Mouse (Mus musculus) c-Kit-positive CD71-negative TER-119-negative erythroid progenitor cells, embryonic 14.5 days (primary cell): ENCODE results near the gene Ptpn14.

Experiments
- DNase-seq: peaks from one replicate; pipeline ENCODE4 v3.0.0-alpha.2; 2013; ENCODE audit warnings: low read depth

Ptpn14 gene

GRCm38 (mm10) chr1:189717546-189717945 is 10.5 kb upstream of the Ptpn14 start:
- no peak for DNase-seq

GRCm38 (mm10) chr1:189718600-189718999 is 9.5 kb upstream of the Ptpn14 start:
- no peak for DNase-seq

- DNase-seq, result no peak
These were observed 1.9 kb upstream of the Ptpn14 start for GRCm38 (mm10) chr1:189726121-189726520.

- no peak for DNase-seq
These were observed 653 bp upstream of the Ptpn14 start for GRCm38 (mm10) chr1:189727346-189727883.

GRCm38 (mm10) chr1:189728784-189729115 is 682 bp downstream of the Ptpn14 start:
- no peak for DNase-seq

- no peak for DNase-seq
These were observed 1.2 kb downstream of the Ptpn14 start for GRCm38 (mm10) chr1:189729141-189729815.

- DNase-seq, result no peak
These were observed 3.6 kb downstream of the Ptpn14 start for GRCm38 (mm10) chr1:189731697-189732096.

GRCm38 (mm10) chr1:189732156-189732555 is 4.1 kb downstream of the Ptpn14 start:
- DNase-seq, result no peak

- no peak for DNase-seq
These were observed 12.0 kb downstream of the Ptpn14 start for GRCm38 (mm10) chr1:189740075-189740474.

- DNase-seq, result no peak
These were observed 14.0 kb downstream of the Ptpn14 start for GRCm38 (mm10) chr1:189742041-189742440.

- DNase-seq, result no peak
These were observed 15.1 kb downstream of the Ptpn14 start for GRCm38 (mm10) chr1:189743136-189743535.

- no peak for DNase-seq
These were observed 17.0 kb downstream of the Ptpn14 start for GRCm38 (mm10) chr1:189744914-189745710.

GRCm38 (mm10) chr1:189746520-189746919 is 18.5 kb downstream of the Ptpn14 start:
- DNase-seq, result no peak

- DNase-seq, result no peak
These were observed 21.7 kb downstream of the Ptpn14 start for GRCm38 (mm10) chr1:189749789-189750188.

- DNase-seq, result no peak
These were observed 22.2 kb downstream of the Ptpn14 start for GRCm38 (mm10) chr1:189750233-189750632.

- DNase-seq, result no peak
These were observed 24.2 kb downstream of the Ptpn14 start for GRCm38 (mm10) chr1:189752245-189752644.

GRCm38 (mm10) chr1:189755072-189755471 is 27.0 kb downstream of the Ptpn14 start:
- no peak for DNase-seq

GRCm38 (mm10) chr1:189756306-189757053 is 28.4 kb downstream of the Ptpn14 start:
- DNase-seq, result peak; percentile 28

- no peak for DNase-seq
These were observed 29.0 kb downstream of the Ptpn14 start for GRCm38 (mm10) chr1:189757054-189757408.

GRCm38 (mm10) chr1:189761581-189762021 is 33.5 kb downstream of the Ptpn14 start:
- DNase-seq, result no peak

- DNase-seq, result no peak
These were observed 36.2 kb downstream of the Ptpn14 start for GRCm38 (mm10) chr1:189764258-189764657.

- DNase-seq, result no peak
These were observed 39.1 kb downstream of the Ptpn14 start for GRCm38 (mm10) chr1:189767164-189767563.

GRCm38 (mm10) chr1:189767910-189768309 is 39.8 kb downstream of the Ptpn14 start:
- DNase-seq, result no peak
